8 mouse cellular contexts compared by ENCODE assay signal in the genomic region with DNA sequence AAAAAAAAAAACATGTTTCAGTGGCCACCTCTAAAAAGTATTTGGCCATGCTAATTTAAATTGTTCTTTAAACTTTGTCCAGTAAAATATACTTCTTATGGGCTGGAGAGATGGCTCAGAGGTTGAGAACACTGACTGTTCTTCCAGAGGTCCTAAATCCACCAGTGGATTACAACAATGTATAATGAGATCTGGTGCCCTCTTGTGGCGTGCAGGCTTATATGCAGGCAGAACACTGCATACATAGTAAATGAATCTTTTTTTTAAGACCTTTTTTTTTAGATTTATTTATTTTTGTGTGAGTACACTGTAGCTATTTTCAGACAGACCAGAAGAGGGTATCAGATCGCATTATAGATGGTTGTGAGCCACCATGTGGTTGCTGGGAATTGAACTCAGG. TPM values are rescaled to one million over a fixed set of nuclear protein-coding genes. Genes with fewer than 3 reads are reported as not detected.
DNase-seq lines count a peak whose midpoint lies in the region; ATAC-seq and TF ChIP-seq lines count a peak whose summit lies in the region.
"Had no signal": no experiment of that assay in that cellular context is flagged by ENCODE, and none has a peak within 500 bp of the region (broad histone marks: within the 10 kb centered on the region; RNA-seq: fewer than 3 reads in every experiment).

No protein-coding gene starts in this region.

- H3K4me2 ChIP-seq in kidney, postnatal 0 days (ENCODE audit: low read length), result no peak overlapping the region
- H3K4me2 ChIP-seq in kidney, embryonic 15.5 days, result no peak overlapping the region
- no peak overlapping the region for H3K4me2 ChIP-seq in liver, postnatal 0 days (ENCODE audit: low read depth, low read length)
- H3K4me2 ChIP-seq: embryonic facial prominence, embryonic 12.5 days had no signal

- no peaks in the 10 kb centered on the region for H3K4me1 ChIP-seq in kidney, postnatal 0 days (replicated peaks; ENCODE audit: insufficient read depth, low read length)
- H3K4me1 ChIP-seq in kidney, embryonic 15.5 days, result no peaks in the 10 kb centered on the region
- no peaks in the 10 kb centered on the region for H3K4me1 ChIP-seq in liver, postnatal 0 days (ENCODE audit: insufficient read depth)
- H3K4me1 ChIP-seq: embryonic facial prominence, embryonic 12.5 days had no signal

- H3K9me3 ChIP-seq in kidney, postnatal 0 days (replicated peaks; ENCODE audit: low read length), result no peaks in the 10 kb centered on the region
- H3K9me3 ChIP-seq in kidney, embryonic 15.5 days (replicated peaks), result no peaks in the 10 kb centered on the region
- H3K9me3 ChIP-seq in liver, postnatal 0 days (ENCODE audit: low read length), result no peaks in the 10 kb centered on the region
- H3K9me3 ChIP-seq: embryonic facial prominence, embryonic 12.5 days had no signal

- no peak overlapping the region for H3K27ac ChIP-seq in kidney, postnatal 0 days
- no peak overlapping the region for H3K27ac ChIP-seq in kidney, embryonic 15.5 days
- no peak overlapping the region for H3K27ac ChIP-seq in liver, postnatal 0 days (ENCODE audit: low read depth)
- H3K27ac ChIP-seq: embryonic facial prominence, embryonic 12.5 days had no signal

- H3K4me3 ChIP-seq in kidney, postnatal 0 days (replicated peaks; ENCODE audit: low read depth, low read length), result no peak overlapping the region
- no peak overlapping the region for H3K4me3 ChIP-seq in kidney, embryonic 15.5 days (replicated peaks)
- no peak overlapping the region for H3K4me3 ChIP-seq in liver, postnatal 0 days (ENCODE audit: low read depth, low read length)
- H3K4me3 ChIP-seq: embryonic facial prominence, embryonic 12.5 days had no signal

- H3K9ac ChIP-seq in kidney, postnatal 0 days (ENCODE audit: low read depth, low read length), result no peak overlapping the region
- H3K9ac ChIP-seq in kidney, embryonic 15.5 days, result no peak overlapping the region
- H3K9ac ChIP-seq in liver, postnatal 0 days (replicated peaks), result no peak overlapping the region
- H3K9ac ChIP-seq: embryonic facial prominence, embryonic 12.5 days had no signal

- H3K36me3 ChIP-seq in kidney, postnatal 0 days (ENCODE audit: insufficient read depth, low read length), result no peaks in the 10 kb centered on the region
- H3K36me3 ChIP-seq in kidney, embryonic 15.5 days, result peaks cover 28% of the 10 kb centered on the region; the same call in 1 of the 2 replicates
- H3K36me3 ChIP-seq in liver, postnatal 0 days (replicated peaks; ENCODE audit: insufficient read depth, low read length), result peaks cover 2% of the 10 kb centered on the region; the same call in 1 of the 2 replicates

- TF ChIP-seq CTCF in kidney, postnatal 0 days (IDR thresholded peaks at IDR 0.05; ENCODE audit: low read depth), result peak; percentile 68
- TF ChIP-seq CTCF in liver, postnatal 0 days (IDR thresholded peaks at IDR 0.05; ENCODE audit: low read depth), result peak; percentile 66

- WGBS in kidney, postnatal 0 days, result 71% methylated on average over 2 of the region's 2 CpGs
- WGBS in kidney, embryonic 15.5 days, result 69% methylated on average over 2 of the region's 2 CpGs
- 53% methylated on average over 2 of the region's 2 CpGs for WGBS in liver, postnatal 0 days (ENCODE audit: insufficient replicate concordance)

- peak; percentile 21 for DNase-seq in kidney, postnatal 0 days (ENCODE audit: low spot score)
- DNase-seq in NIH3T3 (ENCODE audit: low read depth), result peak; percentile 52
- peak; percentile 21 for DNase-seq in liver, postnatal 0 days
- no peak for DNase-seq in frontal cortex, postnatal 36 days (ENCODE audit: low spot score in 2 of 2)
- DNase-seq in cerebellum, adult 11 months, result no peak

- no peak for TF ChIP-seq EP300 in liver, postnatal 0 days (IDR thresholded peaks at IDR 0.05; ENCODE audit: low read depth)

- H3K27me3 ChIP-seq in kidney, postnatal 0 days (ENCODE audit: insufficient read depth, low read length), result no peaks in the 10 kb centered on the region
- H3K27me3 ChIP-seq in kidney, embryonic 15.5 days, result no peaks in the 10 kb centered on the region
- no peaks in the 10 kb centered on the region for H3K27me3 ChIP-seq in liver, postnatal 0 days (ENCODE audit: insufficient read depth, low read length)
- H3K27me3 ChIP-seq: embryonic facial prominence, embryonic 12.5 days had no signal

- no peak for ATAC-seq in kidney, postnatal 0 days (replicated peaks; ENCODE audit: low FRiP score, low read depth)
- ATAC-seq in kidney, embryonic 15.5 days (replicated peaks; ENCODE audit: low FRiP score), result no peak
- ATAC-seq in CD4-positive, CD25-positive, alpha-beta regulatory T cell, adult 4 months, result peak; percentile 80
- ATAC-seq in liver, postnatal 0 days, result no peak

RNA-seq across cellular contexts. Expression of gene Phf6, which starts 37.6 kb away (rescaled TPM):
- 23.4 and 25.0 TPM in 2 replicates for polyA plus RNA-seq in kidney, postnatal 0 days (2015; fragmentation: Nextera tagmentation; extraction: Ambion mirVana)
- 44.6 and 50.1 TPM in 2 replicates for polyA plus RNA-seq in kidney, embryonic 15.5 days (2015; fragmentation: Nextera tagmentation; extraction: Ambion mirVana)
- 10 to 100 TPM; 34.9 to 40.1 TPM for polyA plus RNA-seq in CD4-positive, CD25-positive, alpha-beta regulatory T cell, adult 4 months (2017; shearing (Covaris generic))
- polyA plus RNA-seq in liver, postnatal 0 days (2015; fragmentation: Nextera tagmentation; extraction: Ambion mirVana), result 3.7 and 4.2 TPM in 2 replicates

RNA-seq across cellular contexts. Expression of gene Hprt, which starts 38.2 kb away (rescaled TPM):
- polyA plus RNA-seq in kidney, postnatal 0 days (2015; fragmentation: Nextera tagmentation; extraction: Ambion mirVana), result 196 and 204 TPM in 2 replicates
- polyA plus RNA-seq in kidney, embryonic 15.5 days (2015; fragmentation: Nextera tagmentation; extraction: Ambion mirVana), result 152 and 173 TPM in 2 replicates
- polyA plus RNA-seq in CD4-positive, CD25-positive, alpha-beta regulatory T cell, adult 4 months (2017; shearing (Covaris generic)), result 100 to 1,000 TPM; 253 to 255 TPM
- polyA plus RNA-seq in liver, postnatal 0 days (2015; fragmentation: Nextera tagmentation; extraction: Ambion mirVana), result 198 and 204 TPM in 2 replicates

Comparison
In these comparisons a context has a peak if more than half of its experiments do, and no peak if none do; other contexts are left out.
1. DNase-seq: peak in kidney, postnatal 0 days (single experiment), NIH3T3 (single experiment) and liver, postnatal 0 days (single experiment); none in frontal cortex, postnatal 36 days (0 of 2) and cerebellum, adult 11 months (single experiment).